Mouse (Mus musculus) lung, postnatal 4 days (tissue): ENCODE data around the gene Gpr108.

ENCODE experiments used
- DNase-seq, 2 experiments: peaks; one replicate each; pipeline ENCODE4 v3.0.0; 2021

The Gpr108 gene

DNA sequence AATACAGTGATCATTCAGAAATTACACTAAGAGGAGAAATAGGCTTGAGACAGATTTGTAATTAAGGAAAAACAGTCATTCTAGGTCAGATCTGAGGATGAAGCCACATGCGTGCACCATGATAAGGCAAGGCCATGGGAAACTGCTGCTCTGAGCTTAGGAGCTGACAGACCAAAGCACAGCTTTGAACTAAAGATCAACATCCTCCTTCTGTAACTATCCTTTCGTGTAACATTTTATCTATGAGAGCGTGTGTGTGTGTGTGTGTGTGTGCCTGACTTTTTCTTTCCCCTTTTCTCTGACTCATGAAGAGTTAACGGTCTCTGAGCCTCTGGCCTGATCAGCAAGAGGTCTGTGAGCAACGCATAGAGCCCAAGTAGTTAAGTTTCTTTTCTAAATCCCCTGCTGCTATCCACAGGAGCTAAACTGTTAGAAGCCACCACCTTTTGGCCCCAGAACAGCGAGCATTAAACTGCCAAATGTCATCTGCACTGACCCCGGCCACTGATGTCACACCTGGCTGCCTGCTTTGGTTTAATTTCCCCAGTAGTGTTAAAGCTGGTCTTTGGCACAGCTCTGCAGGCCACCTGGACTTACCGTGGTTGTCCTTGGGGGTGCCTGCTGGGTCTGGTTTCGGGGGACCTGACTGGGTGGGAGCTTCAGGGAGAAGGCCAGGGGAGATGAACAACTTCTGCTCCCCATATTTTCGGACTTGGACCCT, 4.4 kb downstream of the Gpr108 start:
- peak in 1 of 2 experiments; percentile 12 for DNase-seq

GRCm38 (mm10) chr17:57237181-57237580, 11.1 kb downstream of the Gpr108 start:
- peak in 1 of 2 experiments; percentile 15 for DNase-seq

GRCm38 (mm10) chr17:57235803-57236202, 12.4 kb downstream of the Gpr108 start:
- peak in 1 of 2 experiments; percentile 15 for DNase-seq

- DNase-seq, result peak in 1 of 2 experiments; percentile 16
Measured at GRCm38 (mm10) chr17:57234254-57234928, 13.9 kb downstream of the Gpr108 start.

- peak in 1 of 2 experiments; percentile 20 for DNase-seq
Measured at GRCm38 (mm10) chr17:57233038-57233437, 15.2 kb downstream of the Gpr108 start.

- peak in 1 of 2 experiments; percentile 5 for DNase-seq
Measured at GRCm38 (mm10) chr17:57232200-57232599, 16.0 kb downstream of the Gpr108 start.

DNA sequence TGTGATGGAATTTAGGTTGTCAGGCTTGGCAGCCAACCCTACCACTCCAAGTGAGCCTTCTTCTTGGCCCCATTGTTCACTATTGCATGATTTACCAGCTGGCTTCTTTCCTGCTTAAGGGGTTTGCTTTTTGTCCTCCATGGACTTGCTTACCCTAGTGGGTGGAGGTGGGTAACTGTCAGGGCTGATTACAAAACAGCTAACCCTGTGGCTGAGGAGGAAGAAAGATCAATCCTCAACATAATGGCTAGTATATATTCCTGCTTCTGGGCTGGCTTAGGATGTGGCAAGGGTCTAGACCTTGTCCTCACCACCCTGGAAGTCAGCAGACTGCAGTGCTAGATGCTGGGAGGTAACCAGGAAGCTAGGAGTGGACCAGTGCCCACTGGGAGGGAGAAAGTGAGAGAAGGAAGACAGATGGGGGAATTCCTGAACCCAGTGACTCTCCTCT, 16.9 kb downstream of the Gpr108 start:
- peak in 1 of 2 experiments; percentile 24 for DNase-seq

- peak in 1 of 2 experiments; percentile 29 for DNase-seq
Measured at GRCm38 (mm10) chr17:57230728-57231125, 17.5 kb downstream of the Gpr108 start.

GRCm38 (mm10) chr17:57229851-57230727, 18.2 kb downstream of the Gpr108 start:
- peak in 1 of 2 experiments; percentile 20 for DNase-seq

DNA sequence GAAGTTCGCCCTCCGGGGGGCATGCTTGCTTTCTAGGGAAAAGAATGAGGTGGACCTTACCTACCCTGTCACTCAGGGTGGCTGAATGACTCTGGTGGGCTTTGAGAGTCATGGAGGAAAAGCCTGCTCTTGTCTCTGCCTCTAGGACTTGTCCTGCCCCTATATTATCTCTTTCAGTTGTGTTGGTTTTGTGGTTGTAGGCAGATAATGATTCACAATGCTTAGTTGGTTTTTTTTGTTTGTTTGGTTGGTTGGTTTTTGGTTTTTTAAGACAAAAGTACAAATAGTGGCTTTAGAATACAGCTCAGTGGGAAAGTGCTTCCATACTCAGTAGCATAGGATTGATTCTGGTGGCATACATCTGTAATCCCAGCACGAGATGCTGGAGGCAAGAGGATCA, 19.4 kb downstream of the Gpr108 start:
- DNase-seq, result no peak

- peak; percentile 66 to 76 for DNase-seq
Measured at GRCm38 (mm10) chr17:57228014-57228413, 20.2 kb downstream of the Gpr108 start, which contains the start of gene C3. Gene C3 (minus strand): TSS chr17:57228136.

GRCm38 (mm10) chr17:57227468-57227867, 20.8 kb downstream of the Gpr108 start:
- DNase-seq, result peak in 1 of 2 experiments; percentile 18

DNA sequence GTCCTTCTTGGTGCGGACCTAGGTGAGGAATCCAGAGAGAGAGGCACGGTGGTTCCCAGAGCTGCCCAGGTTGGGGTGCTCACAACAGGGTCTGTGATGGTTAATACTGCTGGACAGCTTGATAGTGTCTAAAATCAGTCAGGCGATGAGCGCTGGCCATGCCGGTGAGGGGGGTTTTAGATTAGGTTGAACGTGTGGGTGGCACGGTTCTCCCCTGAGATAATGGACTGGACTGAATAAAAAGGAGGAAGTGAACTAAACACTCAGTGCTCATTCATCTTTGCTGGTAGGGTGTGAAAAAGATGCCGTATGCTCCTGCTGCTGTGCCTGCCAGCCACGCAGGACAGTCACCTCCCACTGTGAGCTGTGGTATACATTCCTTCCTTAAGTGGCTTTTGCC, 24.9 kb downstream of the Gpr108 start:
- DNase-seq, result no peak

DNA sequence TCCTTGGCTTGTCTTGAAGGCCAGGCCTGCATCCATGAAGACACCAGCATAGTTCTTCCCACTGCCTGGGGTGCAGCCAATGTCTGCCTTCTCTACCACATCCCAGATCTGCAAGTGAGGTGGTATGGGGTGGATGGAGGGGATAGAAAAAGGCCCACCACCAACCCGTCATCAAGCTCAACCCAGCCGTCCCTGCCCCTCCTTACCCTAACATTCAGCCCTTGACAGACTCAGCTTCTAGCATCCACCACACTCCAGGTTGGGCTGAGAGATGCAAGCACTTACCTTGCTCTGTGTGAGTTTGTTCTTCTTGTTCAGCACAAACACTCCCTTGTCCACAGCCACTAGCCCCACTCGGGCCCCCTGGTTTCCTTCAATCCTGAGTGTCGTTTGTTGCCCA, 26.3 kb downstream of the Gpr108 start:
- peak in 1 of 2 experiments; percentile 10 for DNase-seq

DNA sequence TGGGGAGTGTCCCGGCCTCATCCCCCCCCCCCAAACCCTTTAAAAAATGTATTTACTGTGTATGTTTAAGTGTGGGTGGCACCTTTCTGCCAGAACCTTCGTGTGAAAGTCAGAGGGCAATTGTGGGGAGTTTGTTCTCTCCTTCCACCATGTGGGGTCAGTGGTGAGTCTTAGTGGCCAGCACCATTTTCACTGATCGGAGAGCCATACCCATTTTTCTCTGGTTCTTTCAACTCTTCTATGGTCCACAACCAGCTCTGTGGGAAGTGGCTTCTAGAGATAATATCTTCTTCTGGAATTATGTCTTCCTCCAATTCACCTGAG, 28.4 kb downstream of the Gpr108 start:
- peak; percentile 22 to 58 for DNase-seq

DNA sequence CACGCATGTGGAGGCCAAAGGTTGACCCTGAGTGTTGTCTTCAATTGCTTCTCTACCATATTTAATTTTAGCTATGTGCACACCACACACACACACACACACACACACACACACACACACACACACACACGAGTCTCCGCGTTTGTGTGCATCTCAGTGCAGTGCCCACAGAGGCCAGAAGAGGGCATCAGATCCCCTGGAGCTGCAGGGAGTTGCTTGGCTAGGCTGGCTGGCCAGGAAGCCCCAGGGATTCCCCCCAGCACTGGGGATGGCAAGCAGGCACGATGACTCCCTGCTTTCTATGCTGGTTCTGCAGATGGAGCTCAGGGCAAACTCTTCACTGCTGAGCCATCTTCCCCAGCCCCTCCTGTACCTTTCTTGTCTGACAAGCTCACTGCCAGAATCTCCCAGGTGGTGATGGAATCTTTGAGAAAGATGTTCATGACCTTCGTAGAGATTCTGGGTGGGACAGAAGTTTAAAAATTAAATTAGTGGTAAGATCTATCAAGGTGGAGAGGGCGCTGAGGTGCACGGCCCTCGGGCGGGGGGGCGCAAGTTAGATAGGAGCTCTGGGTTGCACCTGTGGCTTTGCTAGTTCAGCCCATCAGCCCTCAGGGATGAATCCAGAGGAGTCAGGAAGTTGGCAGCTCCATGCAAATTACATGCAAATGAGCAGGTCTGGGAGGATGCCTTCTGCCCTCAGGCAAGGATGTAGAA, 28.9 kb downstream of the Gpr108 start:
- peak; percentile 75 to 84 for DNase-seq

DNA sequence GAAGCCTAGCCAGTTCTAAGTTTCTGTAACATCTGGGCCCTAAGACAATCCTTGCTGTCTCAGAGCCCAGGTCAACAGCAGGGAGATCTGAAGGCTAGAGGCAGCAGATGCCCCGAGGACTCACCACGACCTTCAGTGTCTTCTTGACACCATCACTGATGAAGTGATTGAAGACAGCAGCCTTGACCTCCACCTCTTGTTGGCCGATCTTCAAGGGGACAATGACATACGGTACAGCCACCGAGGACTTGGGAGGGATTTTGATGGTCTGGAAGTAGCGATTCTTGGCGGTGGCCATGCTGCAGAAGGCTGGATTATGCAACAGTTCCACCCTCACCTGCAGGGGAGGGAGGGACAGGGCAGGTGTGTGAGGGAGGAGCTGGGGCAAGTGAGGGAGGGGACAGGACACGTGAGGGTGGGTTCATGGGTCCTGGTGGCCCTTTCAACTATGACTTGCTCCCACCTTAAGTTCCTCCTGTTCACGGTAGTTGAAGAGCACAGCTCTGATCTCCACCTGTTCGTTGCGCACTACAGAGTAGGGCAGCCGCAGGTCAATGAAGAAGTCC, 29.8 kb downstream of the Gpr108 start:
- DNase-seq, result peak in 1 of 2 experiments; percentile 11

DNA sequence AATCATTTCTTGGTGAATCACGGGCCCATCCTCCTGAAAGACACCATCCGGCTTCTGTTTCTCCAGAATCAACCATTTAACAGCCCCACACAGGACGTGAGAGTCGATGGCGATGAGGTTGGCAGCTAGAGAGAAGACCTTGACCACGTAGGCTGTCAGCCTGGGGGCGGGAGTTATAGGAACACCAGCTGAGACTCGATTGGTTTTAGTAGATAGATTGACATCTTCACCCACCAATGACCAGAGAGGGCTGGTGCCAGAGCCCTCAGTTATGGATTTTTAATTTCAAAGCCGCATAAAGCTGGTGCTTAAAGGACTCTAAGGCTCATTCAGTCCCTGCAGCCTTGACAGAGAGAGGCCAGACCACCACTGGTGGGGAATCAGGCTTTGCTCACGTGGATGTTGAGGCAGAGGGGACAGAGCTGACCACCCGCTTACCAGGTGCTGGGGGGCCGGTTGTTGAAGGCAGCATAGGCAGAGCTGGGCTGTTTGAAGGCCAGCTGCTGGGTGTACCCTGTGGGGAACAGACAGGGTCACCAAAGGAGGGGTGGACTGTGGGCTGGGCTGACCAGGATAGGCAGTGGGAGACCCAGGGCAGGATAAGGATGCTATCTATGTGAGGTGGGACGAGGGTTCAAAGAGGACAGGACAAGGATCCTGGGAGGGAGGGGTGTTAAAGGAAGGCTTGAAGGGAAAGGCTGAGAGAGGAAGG, 33.4 kb downstream of the Gpr108 start:
- DNase-seq, result peak in 1 of 2 experiments; percentile 17

GRCm38 (mm10) chr17:57211501-57211900, 36.7 kb downstream of the Gpr108 start:
- no peak for DNase-seq

GRCm38 (mm10) chr17:57209330-57209729, 38.9 kb downstream of the Gpr108 start:
- DNase-seq, result no peak

DNA sequence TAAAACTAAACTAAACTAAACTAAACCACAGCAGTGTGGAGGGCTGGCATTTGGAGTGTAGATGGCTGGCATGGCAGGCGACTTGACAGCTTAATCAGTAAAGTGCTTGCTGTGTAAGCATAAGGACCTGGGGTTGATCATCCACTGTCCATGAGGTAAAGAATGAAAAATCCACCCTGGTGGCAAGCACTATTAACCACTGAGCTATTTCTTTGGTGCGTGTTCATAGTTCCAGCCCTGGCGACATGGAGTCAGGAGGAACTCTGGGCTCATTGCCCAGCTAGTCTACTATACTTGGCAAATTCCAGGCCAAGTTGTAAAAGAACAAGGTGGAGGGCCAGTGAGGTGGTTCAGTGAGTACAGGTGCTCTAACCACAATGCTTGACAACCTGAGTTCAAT, 40.3 kb downstream of the Gpr108 start:
- DNase-seq, result no peak
